Mouse (Mus musculus) spleen, adult 2 months (tissue): ENCODE measurements around the gene Col6a5.

Source experiments
- CTCF ChIP-seq: fragments of 200-500 bp; IDR thresholded peaks from 2 replicates; pipeline ENCODE4 v1.5.1; 2011; ENCODE audit warnings: mild to moderate bottlenecking, inconsistent platforms; ENCODE audit not compliant: insufficient read depth, insufficient read length, insufficient replicate concordance; ENCODE audit errors: extremely low read depth
- POLR2A ChIP-seq: fragments of 200-500 bp; IDR thresholded peaks from 2 replicates; pipeline ENCODE4 v1.6.1; 2011; ENCODE audit warnings: low read depth, low read length, inconsistent platforms

- TF ChIP-seq CTCF (no peak), POLR2A (no peak)
Observed at GRCm38 (mm10) chr9:105928406-105929071, 31.9 kb downstream of the Col6a5 start.
